Comparison of ENCODE assay signal across 16 mouse cellular contexts in the genomic region with DNA sequence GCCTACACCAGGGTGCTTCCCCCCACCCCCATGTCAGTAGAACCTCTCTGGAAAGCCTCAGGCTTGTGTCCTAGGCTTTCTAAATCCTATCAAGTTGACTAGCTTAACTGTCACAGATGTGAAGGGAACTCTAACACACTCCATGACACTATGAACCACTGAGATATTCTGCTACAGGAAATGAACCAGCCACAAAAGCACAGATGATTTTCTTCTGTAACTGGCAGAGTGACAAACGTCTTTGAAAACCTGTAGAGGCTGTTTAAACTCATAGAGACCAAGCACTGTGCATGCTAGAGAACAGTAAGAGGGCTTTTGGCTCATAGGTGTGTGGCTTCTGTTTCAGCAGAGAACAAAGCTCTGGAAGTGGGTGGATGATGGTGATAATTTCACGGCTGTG. TPM values are rescaled to one million over a fixed set of nuclear protein-coding genes. Genes with fewer than 3 reads are reported as not detected.
A peak's percentile ranks its signal among the peaks of the same experiment; 100 is the strongest.
DNase-seq lines count a peak whose midpoint lies in the region; ATAC-seq and TF ChIP-seq lines count a peak whose summit lies in the region.
"Had no signal": no experiment of that assay in that cellular context is flagged by ENCODE, and none has a peak within 500 bp of the region (broad histone marks: within the 10 kb centered on the region; RNA-seq: fewer than 3 reads in every experiment).

No protein-coding gene starts in this region.

- WGBS in heart, embryonic 13.5 days: 59% methylated on average over 2 of the region's 2 CpGs
- whole genome bisulfite sequencing in heart, embryonic 12.5 days: 53% methylated on average over 2 of the region's 2 CpGs
- WGBS in spleen, adult 2 months: 9% methylated on average over 2 of the region's 2 CpGs

- no peak overlapping the region for H3K4me3 ChIP-seq in heart, embryonic 13.5 days
- H3K4me3 ChIP-seq in heart, embryonic 12.5 days: no peak overlapping the region
- H3K4me3 ChIP-seq in spleen, adult 2 months (ENCODE audit: extremely low read depth, insufficient read depth, insufficient read length): no peak overlapping the region
- no peak overlapping the region for H3K4me3 ChIP-seq in cortical plate, adult 2 months (ENCODE audit: insufficient read depth, low read length)
- H3K4me3 ChIP-seq: gastrocnemius, adult 2 months; hindbrain, embryonic 10.5 days had no signal

- H3K36me3 ChIP-seq in heart, embryonic 13.5 days: peaks cover 37% of the 10 kb centered on the region
- peaks cover 38% of the 10 kb centered on the region for H3K36me3 ChIP-seq in heart, embryonic 12.5 days
- H3K36me3 ChIP-seq in spleen, adult 2 months (ENCODE audit: control insufficient read depth, insufficient read depth, low read length): peaks cover 4% of the 10 kb centered on the region; the same call in 1 of the 2 replicates

- H3K4me2 ChIP-seq in heart, embryonic 13.5 days: no peak overlapping the region
- no peak overlapping the region for H3K4me2 ChIP-seq in heart, embryonic 12.5 days
- H3K4me2 ChIP-seq: lung, embryonic 14.5 days had no signal

- peak overlapping the region; percentile 39; the same call in 1 of the 2 replicates for H3K27ac ChIP-seq in heart, embryonic 13.5 days (replicated peaks)
- H3K27ac ChIP-seq in heart, embryonic 12.5 days (ENCODE audit: poor library complexity, severe bottlenecking): no peak overlapping the region
- peak overlapping the region; percentile 82 for H3K27ac ChIP-seq in spleen, adult 2 months (ENCODE audit: insufficient read depth, low read length)
- peak overlapping the region; percentile 12; the same call in 1 of the 2 replicates for H3K27ac ChIP-seq in cortical plate, adult 2 months (ENCODE audit: insufficient read depth, low read length)
- H3K27ac ChIP-seq: gastrocnemius, adult 2 months; hindbrain, embryonic 10.5 days; macrophage had no signal

- H3K9me3 ChIP-seq in heart, embryonic 13.5 days: no peaks in the 10 kb centered on the region
- H3K9me3 ChIP-seq in heart, embryonic 12.5 days (replicated peaks): no peaks in the 10 kb centered on the region
- H3K9me3 ChIP-seq: hindbrain, embryonic 10.5 days had no signal

- no peak overlapping the region for H3K9ac ChIP-seq in heart, embryonic 13.5 days
- H3K9ac ChIP-seq in heart, embryonic 12.5 days: no peak overlapping the region
- H3K9ac ChIP-seq: lung, embryonic 14.5 days had no signal

- no peaks in the 10 kb centered on the region for H3K27me3 ChIP-seq in heart, embryonic 13.5 days (replicated peaks)
- H3K27me3 ChIP-seq in heart, embryonic 12.5 days (replicated peaks): no peaks in the 10 kb centered on the region
- H3K27me3 ChIP-seq in spleen, adult 2 months (ENCODE audit: control insufficient read depth, insufficient read depth, low read length): no peaks in the 10 kb centered on the region

- peaks cover 20% of the 10 kb centered on the region for H3K4me1 ChIP-seq in heart, embryonic 13.5 days
- H3K4me1 ChIP-seq in heart, embryonic 12.5 days (replicated peaks): peaks cover 6% of the 10 kb centered on the region; the same call in 1 of the 2 replicates
- H3K4me1 ChIP-seq in spleen, adult 2 months (ENCODE audit: control insufficient read depth, insufficient read depth, insufficient read length): peaks cover 14% of the 10 kb centered on the region
- peaks cover 7% of the 10 kb centered on the region for H3K4me1 ChIP-seq in cortical plate, adult 2 months (ENCODE audit: control insufficient read depth, insufficient read depth, low read length)

- TF ChIP-seq CTCF in spleen, adult 2 months (IDR thresholded peaks at IDR 0.05; ENCODE audit: extremely low read depth, insufficient read depth, insufficient read length, insufficient replicate concordance): no peak
- no peak for TF ChIP-seq CTCF in cortical plate, adult 2 months (IDR thresholded peaks at IDR 0.05; ENCODE audit: extremely low read depth, insufficient read depth, low read length)

- ATAC-seq in heart, embryonic 13.5 days (ENCODE audit: extremely low read depth, insufficient number of reproducible peaks, low FRiP score, low TSS enrichment): no peak
- no peak for ATAC-seq in heart, embryonic 12.5 days (ENCODE audit: insufficient number of reproducible peaks, low FRiP score)
- ATAC-seq: forebrain, embryonic 14.5 days had no signal

- peak in 1 of 2 experiments; percentile 29 for DNase-seq in spleen, adult 2 months (ENCODE audit: low read depth in 1 of 2, low spot score in 2 of 2)
- no peak for DNase-seq in spleen, adult 12 weeks (ENCODE audit: low spot score)
- DNase-seq in thymus, postnatal 25 days: peak; percentile 59
- DNase-seq in adrenal gland, postnatal 36 days: no peak
- DNase-seq in B cell, adult 2 months: no peak
- DNase-seq: adrenal gland, postnatal 14 days; cerebellum, postnatal 10 days; gastrocnemius, adult 2 months; lung, embryonic 14.5 days; retina, postnatal 1 day had no signal

- TF ChIP-seq POLR2A in spleen, adult 2 months (IDR thresholded peaks at IDR 0.05; ENCODE audit: low read depth, low read length): no peak
- TF ChIP-seq POLR2A in cortical plate, adult 2 months (IDR thresholded peaks at IDR 0.05; ENCODE audit: extremely low read depth, insufficient read depth, low read length): no peak

RNA-seq across cellular contexts. Expression of gene Zbtb9, which starts 8.1 kb away (rescaled TPM):
- 9.1 and 9.8 TPM in 2 replicates for polyA plus RNA-seq in heart, embryonic 13.5 days (2015; fragmentation: Nextera tagmentation; extraction: Ambion mirVana)
- 10.3 and 10.7 TPM in 2 replicates for polyA plus RNA-seq in heart, embryonic 12.5 days (2016; fragmentation: Nextera tagmentation; extraction: Ambion mirVana)
- polyA plus RNA-seq in spleen, adult 2 months (2012; rRNA removed): 13.7 and 25.0 TPM in 2 replicates
- polyA plus RNA-seq in cortical plate, adult 2 months (2012; rRNA removed): 13.9 and 14.5 TPM in 2 replicates
- 10 to 100 TPM in 1 of 2 experiments, 1 to 10 TPM in 1; 9.9 to 10.5 TPM for total RNA-seq in adrenal gland, postnatal 36 days (2021)

RNA-seq across cellular contexts. Expression of gene Syngap1, which starts 40.0 kb away (rescaled TPM):
- 1.3 and 2.0 TPM in 2 replicates for polyA plus RNA-seq in heart, embryonic 13.5 days (2015; fragmentation: Nextera tagmentation; extraction: Ambion mirVana)
- polyA plus RNA-seq in heart, embryonic 12.5 days (2016; fragmentation: Nextera tagmentation; extraction: Ambion mirVana): 1.2 and 2.2 TPM in 2 replicates
- polyA plus RNA-seq in spleen, adult 2 months (2012; rRNA removed): 7.3 and 9.6 TPM in 2 replicates
- 185 and 195 TPM in 2 replicates for polyA plus RNA-seq in cortical plate, adult 2 months (2012; rRNA removed)
- 10 to 100 TPM; 11.4 to 18.6 TPM for total RNA-seq in adrenal gland, postnatal 36 days (2021)

RNA-seq across cellular contexts. Expression of gene Cuta, which starts 41.7 kb away (rescaled TPM):
- 152 and 169 TPM in 2 replicates for polyA plus RNA-seq in heart, embryonic 13.5 days (2015; fragmentation: Nextera tagmentation; extraction: Ambion mirVana)
- 148 and 155 TPM in 2 replicates for polyA plus RNA-seq in heart, embryonic 12.5 days (2016; fragmentation: Nextera tagmentation; extraction: Ambion mirVana)
- 87.9 and 131 TPM in 2 replicates for polyA plus RNA-seq in spleen, adult 2 months (2012; rRNA removed)
- polyA plus RNA-seq in cortical plate, adult 2 months (2012; rRNA removed): 136 and 139 TPM in 2 replicates
- 100 to 1,000 TPM; 129 to 165 TPM for total RNA-seq in adrenal gland, postnatal 36 days (2021)

RNA-seq across cellular contexts. Expression of gene Bak1, which starts 47.8 kb away (rescaled TPM):
- 5.3 and 5.4 TPM in 2 replicates for polyA plus RNA-seq in heart, embryonic 13.5 days (2015; fragmentation: Nextera tagmentation; extraction: Ambion mirVana)
- 4.3 and 5.8 TPM in 2 replicates for polyA plus RNA-seq in heart, embryonic 12.5 days (2016; fragmentation: Nextera tagmentation; extraction: Ambion mirVana)
- polyA plus RNA-seq in spleen, adult 2 months (2012; rRNA removed): 50.3 and 67.8 TPM in 2 replicates
- 17.3 and 19.3 TPM in 2 replicates for polyA plus RNA-seq in cortical plate, adult 2 months (2012; rRNA removed)
- 10 to 100 TPM; 29.3 to 42.4 TPM for total RNA-seq in adrenal gland, postnatal 36 days (2021)

RNA-seq across cellular contexts. Expression of gene Phf1, which starts 48.2 kb away (rescaled TPM):
- 8.4 and 9.2 TPM in 2 replicates for polyA plus RNA-seq in heart, embryonic 13.5 days (2015; fragmentation: Nextera tagmentation; extraction: Ambion mirVana)
- 9.0 and 9.4 TPM in 2 replicates for polyA plus RNA-seq in heart, embryonic 12.5 days (2016; fragmentation: Nextera tagmentation; extraction: Ambion mirVana)
- 103 and 131 TPM in 2 replicates for polyA plus RNA-seq in spleen, adult 2 months (2012; rRNA removed)
- polyA plus RNA-seq in cortical plate, adult 2 months (2012; rRNA removed): 47.7 and 48.1 TPM in 2 replicates
- total RNA-seq in adrenal gland, postnatal 36 days (2021): 10 to 100 TPM; 34.2 to 37.9 TPM

Comparison
In these comparisons a context has a peak if more than half of its experiments do, and no peak if none do; other contexts are left out.
1. RNA of gene Syngap1, which starts 40.0 kb away (polyA plus RNA-seq): 185 to 195 TPM in cortical plate, adult 2 months; 7.3 to 9.6 TPM in spleen, adult 2 months, 1.2 to 2.2 TPM in heart, embryonic 12.5 days and 1.3 to 2.0 TPM in heart, embryonic 13.5 days; every median in the first group is over 10 times any median in the second.